Mouse (Mus musculus): ENCODE results near the gene Cxcl16. TPM values are rescaled to one million over a fixed set of nuclear protein-coding genes. Genes with fewer than 3 reads are reported as not detected.
"Not testable (repeated sequence)": the region's sequence is repeated elsewhere in the genome, so short reads cannot be mapped to it uniquely, and the experiment has no call there.

Cxcl16 gene
- 1.6 to 3.5 TPM (median 2.8 TPM) in 3 replicates for total RNA-seq (2017)

DNA sequence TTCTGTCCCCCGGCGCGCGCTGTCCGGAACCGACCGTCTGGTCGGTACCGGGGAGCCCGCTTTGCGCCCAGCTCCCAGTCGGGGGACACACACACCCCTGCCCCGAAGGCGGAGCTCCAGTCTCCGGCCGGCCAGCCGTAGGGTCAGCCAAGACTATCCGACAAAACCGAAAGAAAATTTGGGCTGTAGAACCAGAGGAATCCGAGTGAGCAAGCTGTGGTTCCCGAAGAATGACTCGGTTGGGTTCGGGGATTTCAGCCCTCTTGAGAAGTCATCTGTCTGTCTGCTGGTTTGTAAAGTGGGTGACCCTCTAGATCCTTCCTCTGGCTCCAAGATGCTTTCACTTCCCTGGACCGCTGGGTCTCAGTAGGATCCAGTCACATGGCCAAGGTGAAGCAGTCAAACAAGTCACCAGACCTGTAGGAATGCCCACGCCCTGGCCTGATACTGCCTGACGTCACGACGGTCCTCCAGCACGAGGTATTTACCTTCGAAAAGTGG is at the start of gene Cxcl16:
Gene Cxcl16 (minus strand): TSS at position 384 of the 501 bp plus-strand sequence.
- 0 out of 2 replicates have a peak, but pooled peaks have one; percentile 30 for ATAC-seq (replicated peaks; ENCODE audit: insufficient number of reproducible peaks, low FRiP score, low TSS enrichment, poor library complexity, severe bottlenecking)

GRCm38 (mm10) chr11:70506962-70507515 is 47.3 kb upstream of the Cxcl16 start:
- ATAC-seq (replicated peaks; ENCODE audit: insufficient number of reproducible peaks, low FRiP score, low TSS enrichment, poor library complexity, severe bottlenecking): no peak

- ATAC-seq (replicated peaks; ENCODE audit: insufficient number of reproducible peaks, low FRiP score, low TSS enrichment, poor library complexity, severe bottlenecking): peak; percentile 77
Measured at GRCm38 (mm10) chr11:70506385-70506784, 46.6 kb upstream of the Cxcl16 start.

GRCm38 (mm10) chr11:70504970-70505369 is 45.2 kb upstream of the Cxcl16 start, which contains the start of gene Tm4sf5:
Tm4sf5 (plus strand) TSS chr11:70505244.
- ATAC-seq (replicated peaks; ENCODE audit: insufficient number of reproducible peaks, low FRiP score, low TSS enrichment, poor library complexity, severe bottlenecking): no peak

DNA sequence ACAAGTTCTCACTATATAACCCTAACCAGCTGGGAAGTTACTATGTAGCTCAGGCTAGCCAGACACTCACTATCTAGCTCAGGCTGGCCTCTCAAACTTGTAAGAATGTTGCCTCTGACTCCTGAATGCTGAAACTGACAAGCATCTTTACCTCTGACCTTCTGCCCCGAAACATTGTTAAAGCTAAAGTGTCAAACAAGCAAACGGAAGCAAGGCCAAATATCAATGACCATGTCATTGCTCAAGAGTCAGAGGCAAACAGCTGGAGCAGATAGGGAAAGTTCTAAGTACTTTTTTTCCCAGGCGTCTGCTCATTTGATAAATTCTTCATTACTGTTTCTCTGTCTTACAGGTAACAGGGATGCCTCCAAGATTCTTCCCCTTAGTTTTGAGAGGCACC is 42.2 kb upstream of the Cxcl16 start:
- ATAC-seq (replicated peaks; ENCODE audit: insufficient number of reproducible peaks, low FRiP score, low TSS enrichment, poor library complexity, severe bottlenecking): no peak

DNA sequence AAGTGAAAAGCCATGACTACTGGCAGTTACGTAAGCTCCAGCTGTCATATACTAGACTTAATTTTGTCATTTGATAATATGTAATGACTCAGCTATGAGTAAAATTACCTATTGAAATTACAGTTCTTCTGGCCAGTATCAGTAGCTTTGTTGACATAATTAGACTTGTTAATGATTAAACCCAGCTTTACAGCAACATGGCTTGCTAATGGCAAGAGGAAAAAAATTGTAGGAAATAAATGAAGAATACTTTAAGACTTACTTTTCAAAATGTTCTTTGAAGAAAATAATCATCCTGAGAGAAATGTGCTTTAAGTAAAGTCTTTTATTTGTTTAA is 40.7 kb upstream of the Cxcl16 start:
- ATAC-seq (replicated peaks; ENCODE audit: insufficient number of reproducible peaks, low FRiP score, low TSS enrichment, poor library complexity, severe bottlenecking): no peak

- ATAC-seq (replicated peaks; ENCODE audit: insufficient number of reproducible peaks, low FRiP score, low TSS enrichment, poor library complexity, severe bottlenecking): no peak
Measured at GRCm38 (mm10) chr11:70499566-70500475, 40.0 kb upstream of the Cxcl16 start.

DNA sequence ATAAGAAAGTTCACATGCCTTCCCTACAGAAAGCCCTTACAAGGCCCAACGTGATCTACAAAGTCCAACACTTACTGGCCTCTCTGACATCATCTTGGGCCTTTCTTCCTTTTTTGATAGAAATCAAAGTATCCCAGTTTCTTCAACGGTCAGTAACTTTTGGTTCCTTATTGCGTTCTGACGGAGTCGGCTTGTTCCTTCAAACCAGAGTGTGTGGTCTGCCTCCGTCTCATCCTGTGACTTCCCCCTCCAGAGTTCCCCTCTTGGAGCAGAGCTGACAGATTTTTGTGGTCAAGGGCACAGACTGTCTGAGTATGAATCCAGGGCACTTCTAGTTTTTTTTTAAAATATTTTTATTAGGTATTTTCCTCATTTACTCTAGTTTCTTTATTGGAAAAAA is 29.9 kb upstream of the Cxcl16 start:
- ATAC-seq (replicated peaks; ENCODE audit: insufficient number of reproducible peaks, low FRiP score, low TSS enrichment, poor library complexity, severe bottlenecking): peak; percentile 92

GRCm38 (mm10) chr11:70489138-70489537 is 29.4 kb upstream of the Cxcl16 start:
- ATAC-seq (replicated peaks; ENCODE audit: insufficient number of reproducible peaks, low FRiP score, low TSS enrichment, poor library complexity, severe bottlenecking): no peak

DNA sequence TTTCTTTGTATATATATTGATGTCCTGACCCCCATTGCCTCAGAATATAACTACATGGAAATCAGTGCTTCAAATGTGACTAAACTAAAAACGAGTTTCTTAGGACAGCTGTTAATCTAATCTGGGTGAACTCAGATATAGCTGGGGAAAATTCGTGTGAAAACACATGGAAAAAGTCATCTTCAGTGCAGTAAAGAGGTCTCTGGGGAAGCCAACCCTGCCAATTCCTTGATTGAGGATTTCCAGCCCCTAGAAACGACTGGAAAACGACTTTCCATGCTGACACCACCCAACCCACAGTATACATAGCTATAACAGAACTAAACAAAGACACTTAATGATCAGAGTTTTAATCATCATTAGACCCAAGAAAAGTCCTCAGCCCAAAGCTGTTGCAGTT is 28.0 kb upstream of the Cxcl16 start:
- ATAC-seq (replicated peaks; ENCODE audit: insufficient number of reproducible peaks, low FRiP score, low TSS enrichment, poor library complexity, severe bottlenecking): no peak

- no peak for ATAC-seq (replicated peaks; ENCODE audit: insufficient number of reproducible peaks, low FRiP score, low TSS enrichment, poor library complexity, severe bottlenecking)
Measured at GRCm38 (mm10) chr11:70485498-70485897, 25.7 kb upstream of the Cxcl16 start.

- no peak for ATAC-seq (replicated peaks; ENCODE audit: insufficient number of reproducible peaks, low FRiP score, low TSS enrichment, poor library complexity, severe bottlenecking)
Measured at GRCm38 (mm10) chr11:70474872-70475534, 15.2 kb upstream of the Cxcl16 start.

GRCm38 (mm10) chr11:70473291-70473690 is 13.5 kb upstream of the Cxcl16 start:
- ATAC-seq (replicated peaks; ENCODE audit: insufficient number of reproducible peaks, low FRiP score, low TSS enrichment, poor library complexity, severe bottlenecking): not testable (repeated sequence)

- no peak for ATAC-seq (replicated peaks; ENCODE audit: insufficient number of reproducible peaks, low FRiP score, low TSS enrichment, poor library complexity, severe bottlenecking)
Measured at GRCm38 (mm10) chr11:70472716-70473115, 12.9 kb upstream of the Cxcl16 start.

DNA sequence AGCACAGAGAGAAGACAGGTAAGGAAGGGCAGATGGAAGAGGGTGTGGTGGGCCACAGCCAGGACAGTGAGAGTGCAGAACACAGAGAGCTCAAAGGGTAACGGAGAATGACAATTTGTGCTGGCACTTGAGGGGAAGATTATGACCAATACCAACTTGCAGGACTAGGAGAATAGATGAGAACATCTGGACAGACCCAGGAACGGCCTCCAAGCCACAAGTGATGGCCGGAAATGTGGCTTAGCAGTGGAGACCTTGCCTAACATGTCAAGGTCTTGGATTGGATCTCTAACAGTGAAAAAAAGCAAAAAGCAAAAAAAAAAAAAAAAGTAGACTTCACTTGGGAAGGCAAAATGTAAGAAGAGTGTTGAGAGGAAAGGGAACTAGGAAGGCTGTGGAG is 10.0 kb upstream of the Cxcl16 start:
- ATAC-seq (replicated peaks; ENCODE audit: insufficient number of reproducible peaks, low FRiP score, low TSS enrichment, poor library complexity, severe bottlenecking): no peak

DNA sequence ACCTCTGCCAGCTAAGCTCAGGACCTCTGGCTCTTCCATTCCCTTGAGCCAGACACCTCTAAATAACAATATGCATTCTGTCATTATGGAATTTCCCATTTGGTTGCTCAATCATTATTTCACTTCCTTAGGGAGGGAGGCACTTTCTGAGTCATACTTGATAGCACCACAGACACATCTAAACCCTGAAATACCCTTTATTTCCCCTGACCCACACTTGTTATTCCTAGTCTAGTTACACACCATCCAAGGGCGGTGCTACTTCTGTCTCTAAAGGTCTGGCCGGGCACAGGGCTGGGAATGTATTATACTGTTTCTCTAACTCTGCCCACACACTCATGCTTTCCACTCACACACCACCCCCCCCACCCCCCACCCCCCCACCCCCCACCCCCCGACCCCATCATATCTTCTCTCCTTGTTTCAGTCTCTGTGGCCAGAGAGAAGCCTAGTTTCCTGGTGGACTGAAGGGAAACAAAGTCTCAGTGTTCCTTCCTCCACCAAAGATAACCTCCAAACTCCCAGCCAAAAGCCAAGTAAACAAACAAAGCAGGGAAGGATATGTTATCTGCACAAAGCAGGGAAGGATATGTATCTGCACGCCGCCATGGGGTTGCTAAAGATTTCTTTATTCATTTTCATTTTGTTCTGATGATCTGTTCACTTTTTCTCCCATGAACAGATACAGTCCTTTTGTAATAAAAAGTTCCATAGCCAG is 8.3 kb upstream of the Cxcl16 start:
- ATAC-seq (replicated peaks; ENCODE audit: insufficient number of reproducible peaks, low FRiP score, low TSS enrichment, poor library complexity, severe bottlenecking): peak; percentile 57

- no peak for ATAC-seq (replicated peaks; ENCODE audit: insufficient number of reproducible peaks, low FRiP score, low TSS enrichment, poor library complexity, severe bottlenecking)
Measured at GRCm38 (mm10) chr11:70465824-70466223, 6.0 kb upstream of the Cxcl16 start.

- ATAC-seq (replicated peaks; ENCODE audit: insufficient number of reproducible peaks, low FRiP score, low TSS enrichment, poor library complexity, severe bottlenecking): no peak
Measured at GRCm38 (mm10) chr11:70465211-70465610, 5.4 kb upstream of the Cxcl16 start.

DNA sequence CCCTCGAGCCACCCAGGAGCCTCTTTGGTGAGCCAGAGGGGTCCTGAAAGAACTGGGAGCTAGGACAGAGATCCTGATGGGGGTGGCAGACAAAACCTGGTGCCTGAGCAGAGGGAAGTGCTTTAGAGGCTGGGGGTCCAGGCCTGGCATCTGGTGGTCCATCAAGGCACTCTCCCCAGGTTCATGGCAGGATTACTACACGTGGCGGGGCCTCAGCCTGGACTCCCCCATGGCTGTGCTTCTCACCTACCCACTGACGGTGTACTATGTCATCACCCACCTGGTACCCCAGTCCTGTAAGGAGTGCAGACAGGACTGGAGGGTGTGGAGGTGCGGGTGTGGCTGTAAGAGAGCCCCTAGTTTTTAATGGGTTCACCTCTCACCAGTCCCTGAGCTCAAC is 4.2 kb upstream of the Cxcl16 start:
- ATAC-seq (replicated peaks; ENCODE audit: insufficient number of reproducible peaks, low FRiP score, low TSS enrichment, poor library complexity, severe bottlenecking): no peak
